Mouse (Mus musculus) midbrain, embryonic 14.5 days (tissue): ENCODE results near the gene Prnp. TPM values are rescaled to one million over a fixed set of nuclear protein-coding genes. Genes with fewer than 3 reads are reported as not detected.

Source experiments
- ATAC-seq: fragments of 200-750 bp; cut with Nextera tagmentation; 2 replicates; pipeline ENCODE4 v1.8.0; 2017; ENCODE audit warnings: moderate number of reproducible peaks, moderate library complexity; ENCODE audit not compliant: low FRiP score, low TSS enrichment
- DNase-seq: peaks from one replicate; pipeline ENCODE4 v3.0.0-alpha.2; 2015
- H3K27ac ChIP-seq: fragments of 300-500 bp; sonication (generic); replicated peaks from 2 replicates; pipeline ENCODE4 v1.5.1; 2014; ENCODE audit warnings: mild to moderate bottlenecking, low read depth, low read length, moderate library complexity
- H3K27me3 ChIP-seq: fragments of 300-500 bp; sonication (generic); 2 replicates; pipeline ENCODE4 v1.6.1; 2014; ENCODE audit warnings: low read length, control low read depth, mixed read lengths; ENCODE audit not compliant: control insufficient read depth, insufficient read depth
- H3K36me3 ChIP-seq: fragments of 300-500 bp; sonication (generic); 2 replicates; pipeline ENCODE4 v1.6.1; 2014; ENCODE audit warnings: low read length, control low read depth; ENCODE audit not compliant: control insufficient read depth, insufficient read depth
- H3K4me1 ChIP-seq: fragments of 300-500 bp; sonication (generic); 2 replicates; pipeline ENCODE4 v1.6.1; 2014; ENCODE audit warnings: mild to moderate bottlenecking, antibody characterized with exemption, low read length, control low read depth; ENCODE audit not compliant: control insufficient read depth, insufficient read depth
- H3K4me2 ChIP-seq: fragments of 300-500 bp; sonication (generic); 2 replicates; pipeline ENCODE4 v1.6.1; 2014; ENCODE audit warnings: mild to moderate bottlenecking, low read length, moderate library complexity
- H3K4me3 ChIP-seq: fragments of 300-500 bp; sonication (generic); replicated peaks from 2 replicates; pipeline ENCODE4 v1.5.1; 2014; ENCODE audit warnings: low read depth, low read length
- H3K9ac ChIP-seq: fragments of 300-500 bp; sonication (generic); replicated peaks from 2 replicates; pipeline ENCODE4 v1.6.1; 2014; ENCODE audit warnings: mild to moderate bottlenecking, low read length, moderate library complexity
- H3K9me3 ChIP-seq: fragments of 300-500 bp; sonication (generic); 2 replicates; pipeline ENCODE4 v1.6.1; 2016; ENCODE audit warnings: low read length, control low read depth, mixed read lengths; ENCODE audit not compliant: control insufficient read depth
- WGBS: fragments of 180-500 bp; shearing (Covaris S2); extraction: QIAGEN DNeasy Blood & Tissue Kit; methylation state at CpG from one replicate; pipeline ENCODE4 v1.1.7; 2014; 5-methylcytosine and 5-hydroxymethylcytosine counted together
- polyA plus RNA-seq: library from polyadenylated mRNA; unstranded; fragments of >200 nt; fragmentation: Nextera tagmentation; extraction: Ambion mirVana; gene quantifications from 2 replicates; pipeline ENCODE4 v1.2.1, GENCODE M21; 2014

Prnp gene
- polyA plus RNA-seq, 1 experiment from 2014 or later: 97.3 TPM

DNA sequence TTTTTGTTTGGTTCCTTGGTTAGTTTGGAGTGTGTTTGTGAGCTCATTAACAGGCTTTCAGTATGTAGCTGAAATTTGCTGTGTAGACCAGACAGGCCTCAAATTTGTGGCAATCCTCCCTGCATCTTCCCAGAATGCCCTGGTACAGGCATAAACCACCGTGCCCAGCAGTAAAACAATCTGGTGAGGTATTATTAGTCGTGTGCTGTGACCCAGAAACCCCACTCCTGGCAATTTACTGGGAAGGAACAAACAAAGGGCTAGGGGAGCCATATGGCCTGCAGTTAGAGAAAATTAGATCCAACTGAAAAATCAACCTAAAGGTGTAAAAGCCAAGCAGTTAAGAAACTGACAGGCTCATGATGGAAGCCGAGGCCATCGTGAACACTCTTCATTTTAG is 1.6 kb downstream of the Prnp start:
- no peaks in the 10 kb centered on the region for H3K9me3 ChIP-seq
- ATAC-seq (no peak), DNase-seq (no peak)
- H3K9ac ChIP-seq: peak overlapping the region; percentile 95
- peak overlapping the region; percentile 75 for H3K4me3 ChIP-seq
- peaks cover 9% of the 10 kb centered on the region; the same call in 1 of the 2 replicates for H3K36me3 ChIP-seq
- peak overlapping the region; percentile 67 for H3K4me2 ChIP-seq
- H3K4me1 ChIP-seq: peaks cover 17% of the 10 kb centered on the region
- WGBS: 44% methylated on average over 4 of the region's 4 CpGs
- H3K27ac ChIP-seq: no peak overlapping the region
- no peaks in the 10 kb centered on the region for H3K27me3 ChIP-seq

DNA sequence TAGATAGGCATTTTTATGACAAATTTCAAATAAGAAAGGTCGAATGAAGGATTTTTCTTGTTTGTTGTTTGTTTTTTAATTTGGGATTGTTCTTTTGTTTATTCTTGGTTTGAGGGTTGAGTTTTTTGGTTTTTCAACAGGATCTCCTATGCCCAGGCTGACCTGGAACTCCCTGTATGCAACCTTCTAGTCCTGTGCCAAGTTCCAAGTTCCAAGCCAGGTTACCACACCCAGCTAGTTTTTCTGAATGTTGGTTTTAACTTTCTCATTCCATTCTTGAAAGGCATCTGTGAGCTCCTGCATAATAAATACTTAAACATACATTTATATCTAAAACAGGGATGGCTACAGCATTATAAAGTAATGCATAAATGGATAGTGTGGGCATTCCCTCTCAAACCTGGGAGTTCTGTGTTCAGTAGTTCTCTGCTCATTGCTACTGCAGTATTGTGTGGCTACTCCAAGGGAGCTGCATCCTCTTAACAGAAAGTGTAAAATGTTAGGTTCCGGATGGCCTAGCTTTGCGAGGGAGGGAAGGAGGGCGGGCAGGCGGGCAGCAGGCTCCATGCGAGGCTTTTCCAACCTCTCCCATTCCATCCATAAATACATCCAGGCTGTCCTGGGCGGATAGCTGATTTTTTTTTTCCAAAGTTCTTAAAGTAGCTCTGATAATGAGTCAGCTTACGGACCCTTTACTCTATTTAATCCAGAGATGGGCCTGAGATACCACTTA is 3.0 kb downstream of the Prnp start:
- WGBS: 84% methylated on average over 8 of the region's 8 CpGs
- H3K4me1 ChIP-seq: peaks cover 17% of the 10 kb centered on the region
- DNase-seq: no peak
- H3K4me2 ChIP-seq: peak overlapping the region; percentile 67
- H3K36me3 ChIP-seq: peaks cover 13% of the 10 kb centered on the region; the same call in 1 of the 2 replicates
- H3K27me3 ChIP-seq: no peaks in the 10 kb centered on the region
- no peak overlapping the region for H3K9ac ChIP-seq
- H3K9me3 ChIP-seq: no peaks in the 10 kb centered on the region
- H3K4me3 ChIP-seq: no peak overlapping the region
- no peak for ATAC-seq
- no peak overlapping the region for H3K27ac ChIP-seq

DNA sequence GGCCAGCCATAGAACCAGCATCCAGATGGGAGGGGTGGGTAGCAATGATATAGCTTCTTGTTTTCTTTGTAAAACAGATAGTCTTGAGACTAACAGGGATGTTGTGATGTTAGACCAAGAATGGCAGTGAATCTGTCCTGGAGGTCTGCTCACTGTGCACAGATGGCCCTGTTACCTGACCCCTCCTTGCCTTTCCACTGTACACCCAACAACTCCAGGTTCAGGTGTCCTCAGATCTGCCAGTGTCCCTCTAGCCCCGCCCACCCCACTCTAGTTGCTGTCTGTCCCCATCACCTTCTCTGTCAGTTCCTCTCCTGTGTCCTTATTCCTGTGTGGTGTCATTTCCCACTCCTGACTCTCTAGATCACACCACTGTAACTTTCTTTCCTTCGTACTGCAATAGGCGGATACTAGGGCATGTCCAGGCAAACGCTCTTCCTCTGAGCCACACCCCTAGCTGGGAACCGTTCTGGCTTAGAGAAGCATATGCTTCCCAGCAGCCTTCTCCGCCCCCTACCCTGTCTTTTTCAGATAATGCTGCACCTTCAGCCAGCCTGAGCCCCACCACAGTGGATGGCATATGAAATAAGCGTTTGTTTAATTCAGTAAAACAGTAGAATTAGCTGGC is 22.7 kb downstream of the Prnp start:
- no peak overlapping the region for H3K4me2 ChIP-seq
- H3K9me3 ChIP-seq: no peaks in the 10 kb centered on the region
- no peaks in the 10 kb centered on the region for H3K4me1 ChIP-seq
- H3K4me3 ChIP-seq: no peak overlapping the region
- no peak overlapping the region for H3K9ac ChIP-seq
- H3K36me3 ChIP-seq: peaks cover 12% of the 10 kb centered on the region
- 70% methylated on average over 7 of the region's 7 CpGs for WGBS
- H3K27me3 ChIP-seq: no peaks in the 10 kb centered on the region
- ATAC-seq (no peak), DNase-seq (no peak)
- H3K27ac ChIP-seq: 0 out of 2 replicates have a peak overlapping the region, but pooled peaks have one; percentile 26

DNA sequence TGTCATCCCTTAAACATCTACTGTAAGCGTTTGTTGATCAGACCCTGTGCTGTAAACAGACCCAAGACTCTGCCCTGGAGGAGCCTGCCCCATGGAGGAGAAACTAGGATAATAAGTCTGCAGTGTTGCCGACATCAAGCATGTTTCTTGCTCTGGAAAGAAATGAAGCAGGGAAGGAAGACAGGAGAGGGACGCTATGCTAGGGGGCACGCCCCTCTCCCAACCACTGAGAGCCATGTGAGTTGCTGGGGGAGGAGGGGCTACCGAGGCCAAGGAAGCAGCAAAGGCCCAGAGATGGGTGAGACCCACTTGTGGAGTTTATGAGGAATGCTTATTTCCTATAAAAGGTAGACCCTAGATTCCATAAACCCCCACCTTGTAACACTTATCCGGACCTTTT is 23.3 kb downstream of the Prnp start:
- 33% methylated on average over 6 of the region's 6 CpGs for WGBS
- Histone ChIP-seq H3K27me3 (no peaks in the 10 kb centered on the region), H3K27ac (0 out of 2 replicates have a peak overlapping the region, but pooled peaks have one; percentile 9), H3K9ac (no peak overlapping the region), H3K4me1 (no peaks in the 10 kb centered on the region), H3K4me3 (no peak overlapping the region), H3K36me3 (peaks cover 18% of the 10 kb centered on the region), H3K4me2 (no peak overlapping the region), H3K9me3 (no peaks in the 10 kb centered on the region)
- no peak for DNase-seq
- no peak for ATAC-seq

DNA sequence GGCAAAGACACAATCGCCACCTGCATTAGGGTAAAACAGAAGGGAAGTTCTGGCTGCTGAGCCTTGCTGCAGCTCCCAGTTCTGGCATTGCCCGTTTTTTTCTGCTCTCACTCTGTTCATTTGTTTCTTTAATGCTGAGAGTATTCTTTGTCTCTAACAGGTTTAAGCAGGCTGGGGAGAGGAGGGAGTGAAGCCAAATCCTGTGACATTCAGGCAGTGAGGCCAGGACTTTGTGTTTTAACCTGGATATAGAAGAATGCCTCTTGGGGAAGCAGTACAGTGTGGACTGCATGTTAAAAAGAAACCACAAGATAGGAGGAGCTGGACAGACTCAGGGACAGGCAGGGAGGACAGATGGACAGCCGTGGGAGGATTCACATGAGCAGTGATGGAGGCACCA is 23.9 kb downstream of the Prnp start:
- DNase-seq (no peak), ATAC-seq (no peak)
- Histone ChIP-seq H3K4me1 (no peaks in the 10 kb centered on the region), H3K27ac (peak overlapping the region; percentile 9; the same call in 1 of the 2 replicates), H3K36me3 (peaks cover 24% of the 10 kb centered on the region), H3K9me3 (no peaks in the 10 kb centered on the region), H3K9ac (no peak overlapping the region), H3K4me2 (no peak overlapping the region), H3K27me3 (no peaks in the 10 kb centered on the region), H3K4me3 (no peak overlapping the region)
- 53% methylated on average over 3 of the region's 3 CpGs for WGBS

DNA sequence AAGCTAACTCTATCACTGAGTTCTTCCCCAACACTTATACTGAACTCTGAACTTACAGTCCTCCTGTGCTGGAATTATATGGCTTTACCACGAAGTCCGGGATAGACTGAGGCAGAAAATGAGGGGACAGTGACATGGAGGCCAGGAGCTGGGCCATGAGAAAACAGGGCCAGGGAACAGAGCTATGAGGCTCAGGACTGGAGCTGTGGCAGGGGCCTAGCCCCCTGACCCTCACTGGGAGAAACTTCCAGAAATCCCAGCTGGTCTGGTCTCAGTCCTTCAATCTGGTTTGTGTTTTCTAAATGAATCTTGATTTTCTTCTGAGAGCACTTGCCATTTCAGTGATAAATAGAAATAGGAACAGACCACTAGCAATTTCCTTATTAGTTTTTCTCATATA is 24.5 kb downstream of the Prnp start:
- Histone ChIP-seq H3K27ac (no peak overlapping the region), H3K4me1 (no peaks in the 10 kb centered on the region), H3K36me3 (peaks cover 26% of the 10 kb centered on the region), H3K9ac (no peak overlapping the region), H3K27me3 (no peaks in the 10 kb centered on the region), H3K4me2 (no peak overlapping the region), H3K4me3 (no peak overlapping the region), H3K9me3 (no peaks in the 10 kb centered on the region)
- no peak for ATAC-seq
- DNase-seq: no peak
- 87% methylated on average over 2 of the region's 2 CpGs for WGBS

DNA sequence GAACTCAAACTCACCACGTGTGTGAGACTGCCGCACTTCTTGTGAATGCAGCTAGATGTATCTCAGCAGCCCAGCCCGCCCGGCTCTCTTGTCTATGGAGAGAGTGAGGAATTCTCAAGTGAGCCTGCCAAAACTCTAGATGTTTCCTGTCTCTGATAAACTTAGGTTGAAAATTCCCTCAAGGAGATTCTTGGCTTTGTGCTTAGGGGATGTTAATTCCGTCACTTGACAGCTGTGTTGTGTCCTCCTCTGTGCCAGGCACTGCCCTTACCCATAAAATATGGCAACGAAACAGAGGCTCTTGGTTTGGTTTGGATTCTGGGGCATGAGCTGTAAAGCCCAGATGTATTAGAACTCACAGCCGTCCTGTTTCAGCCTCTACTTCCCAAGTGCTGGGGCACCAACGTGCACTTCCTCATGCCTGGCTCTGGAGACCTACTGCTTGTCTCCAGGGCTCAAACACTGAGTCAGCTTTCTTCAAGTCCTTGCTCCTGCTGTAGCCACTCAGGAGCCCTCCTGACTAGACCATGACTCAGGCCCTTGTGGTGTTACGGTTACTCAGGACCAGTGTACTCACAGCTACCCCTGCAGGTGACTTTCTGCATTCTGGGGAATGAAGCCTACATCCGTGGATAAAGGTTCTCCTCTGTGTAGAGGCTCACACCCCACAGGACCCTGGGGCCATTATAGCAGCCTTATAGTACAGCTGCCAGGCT is 25.8 kb downstream of the Prnp start:
- no peak overlapping the region for H3K9ac ChIP-seq
- no peak for ATAC-seq
- H3K36me3 ChIP-seq: peaks cover 26% of the 10 kb centered on the region
- no peak overlapping the region for H3K27ac ChIP-seq
- no peak overlapping the region for H3K4me3 ChIP-seq
- no peak for DNase-seq
- H3K27me3 ChIP-seq: no peaks in the 10 kb centered on the region
- no peaks in the 10 kb centered on the region for H3K9me3 ChIP-seq
- WGBS: 84% methylated on average over 10 of the region's 10 CpGs
- no peaks in the 10 kb centered on the region for H3K4me1 ChIP-seq
- no peak overlapping the region for H3K4me2 ChIP-seq

DNA sequence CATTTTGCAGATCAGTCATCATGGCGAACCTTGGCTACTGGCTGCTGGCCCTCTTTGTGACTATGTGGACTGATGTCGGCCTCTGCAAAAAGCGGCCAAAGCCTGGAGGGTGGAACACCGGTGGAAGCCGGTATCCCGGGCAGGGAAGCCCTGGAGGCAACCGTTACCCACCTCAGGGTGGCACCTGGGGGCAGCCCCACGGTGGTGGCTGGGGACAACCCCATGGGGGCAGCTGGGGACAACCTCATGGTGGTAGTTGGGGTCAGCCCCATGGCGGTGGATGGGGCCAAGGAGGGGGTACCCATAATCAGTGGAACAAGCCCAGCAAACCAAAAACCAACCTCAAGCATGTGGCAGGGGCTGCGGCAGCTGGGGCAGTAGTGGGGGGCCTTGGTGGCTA is 26.7 kb downstream of the Prnp start:
- H3K27me3 ChIP-seq: no peaks in the 10 kb centered on the region
- no peak overlapping the region for H3K9ac ChIP-seq
- no peaks in the 10 kb centered on the region for H3K9me3 ChIP-seq
- peaks cover 26% of the 10 kb centered on the region for H3K36me3 ChIP-seq
- WGBS: 95% methylated on average over 10 of the region's 10 CpGs
- DNase-seq (no peak), ATAC-seq (no peak)
- H3K4me1 ChIP-seq: no peaks in the 10 kb centered on the region
- no peak overlapping the region for H3K27ac ChIP-seq
- H3K4me3 ChIP-seq: no peak overlapping the region
- H3K4me2 ChIP-seq: no peak overlapping the region
